Mouse (Mus musculus) gastrocnemius, adult 2 months (tissue): ENCODE data around the gene Ctu1. TPM values are rescaled to one million over a fixed set of nuclear protein-coding genes. Genes with fewer than 3 reads are reported as not detected.
"Not testable (repeated sequence)": the region's sequence is repeated elsewhere in the genome, so short reads cannot be mapped to it uniquely, and the experiment has no call there.

Source experiments
- DNase-seq: peaks from one replicate; pipeline ENCODE4 v3.0.0; 2022
- H3K27ac ChIP-seq: fragments of 200-600 bp; 2 replicates; pipeline ENCODE4 v1.8.1; 2022; ENCODE audit warnings: mild to moderate bottlenecking
- H3K4me3 ChIP-seq: fragments of 200-600 bp; 2 replicates; pipeline ENCODE4 v1.8.1; 2022; ENCODE audit warnings: mild to moderate bottlenecking, moderate library complexity
- CTCF ChIP-seq: fragments of 200-600 bp; IDR thresholded peaks from 2 replicates; pipeline ENCODE4 v1.8.1; 2022; ENCODE audit warnings: antibody characterized with exemption, mild to moderate bottlenecking, moderate library complexity
- intact Hi-C: fragments of 180-260 bp; cut with DNase I; formaldehyde crosslinking; loops from one replicate; pipeline ENCODE4 v1.15.1; 2025
- total RNA-seq, 2 experiments: library from RNA; stranded (reverse); gene quantifications; 2 replicates each; pipeline ENCODE4 v1.2.3; 2021

Ctu1 gene
- total RNA-seq, 2 experiments from 2014 or later, result 1.8 to 2.9 TPM

DNA sequence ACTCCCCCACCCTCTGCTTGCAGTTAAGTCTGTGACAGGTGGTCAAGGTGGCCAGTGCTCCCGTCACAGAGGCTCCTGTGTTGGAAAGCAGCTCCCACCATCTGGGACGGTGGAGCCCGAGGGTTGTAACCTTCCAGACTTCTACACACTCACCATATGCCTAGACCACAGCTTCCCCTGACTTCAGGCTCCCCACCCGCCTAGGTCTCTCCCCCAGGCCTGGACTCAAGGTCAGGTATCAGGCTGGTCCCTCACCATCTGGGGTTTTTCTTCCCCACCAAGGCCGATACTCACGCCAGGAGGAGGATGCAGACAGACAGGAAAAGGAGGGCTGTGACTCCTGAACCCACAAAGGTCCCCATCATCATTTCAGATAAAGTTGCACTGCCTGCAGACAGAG is 15.6 kb upstream of the Ctu1 start:
- no peak for DNase-seq
- TF ChIP-seq CTCF, result no peak
- Histone ChIP-seq H3K27ac (no peak overlapping the region), H3K4me3 (no peak overlapping the region)
- intact Hi-C loops, result no loop called here

- DNase-seq, result no peak
- intact Hi-C loops, result no loop called here
- H3K27ac ChIP-seq, result no peak within 1 kb of the TSS
- no peak for TF ChIP-seq CTCF
- peak within 1 kb of the TSS; percentile 11 for H3K4me3 ChIP-seq
Measured at GRCm38 (mm10) chr7:43660002-43660401, 11.8 kb upstream of the Ctu1 start, which contains the start of gene Siglece. Siglece (minus strand) TSS chr7:43660161.

GRCm38 (mm10) chr7:43662804-43663203 is 9.0 kb upstream of the Ctu1 start:
- intact Hi-C loops, result no loop called here
- H3K27ac ChIP-seq, result no peak overlapping the region
- DNase-seq, result no peak
- no peak overlapping the region for H3K4me3 ChIP-seq
- TF ChIP-seq CTCF, result no peak

GRCm38 (mm10) chr7:43667221-43667620 is 4.6 kb upstream of the Ctu1 start:
- H3K27ac ChIP-seq, DNase-seq, intact Hi-C loops, H3K4me3 ChIP-seq: not testable (repeated sequence)

DNA sequence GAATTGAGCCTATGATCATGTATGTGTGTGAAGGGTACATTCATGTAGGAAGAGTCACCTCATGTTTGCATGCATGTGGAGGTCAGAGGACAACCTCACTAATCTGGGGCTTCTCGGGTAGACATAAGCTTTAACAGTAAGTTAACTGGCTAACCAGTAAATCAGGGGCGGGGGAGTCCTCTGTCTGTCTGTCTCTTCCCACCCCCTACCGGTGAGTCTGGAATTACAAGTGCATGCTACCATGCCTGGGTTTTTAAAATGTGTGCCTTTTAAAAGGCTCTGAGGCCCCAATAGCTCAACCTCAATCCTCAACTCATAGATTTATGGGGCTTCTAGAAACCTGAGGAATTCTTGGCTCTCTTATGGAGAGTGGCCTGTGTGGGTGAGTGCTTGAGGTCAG is 3.2 kb upstream of the Ctu1 start:
- intact Hi-C loops, result no loop called here
- TF ChIP-seq CTCF, result peak; percentile 18; the same call in 1 of the 2 replicates
- no peak for DNase-seq

GRCm38 (mm10) chr7:43671064-43671808 is 580 bp upstream of the Ctu1 start:
- Histone ChIP-seq H3K4me3 (peak overlapping the region; percentile 95), H3K27ac (peak overlapping the region; percentile 92)
- no peak for DNase-seq
- intact Hi-C loops, result loop anchor here (2.0 to 10.0 kb wide), 2 partner anchors 90 to 386 kb away; no protein-coding TSS in a partner anchor
- TF ChIP-seq CTCF, result no peak

More for the DNA sequence above, 3.2 kb upstream of the Ctu1 start:
- H3K27ac ChIP-seq, result no peak overlapping the region
- H3K4me3 ChIP-seq, result no peak overlapping the region

DNA sequence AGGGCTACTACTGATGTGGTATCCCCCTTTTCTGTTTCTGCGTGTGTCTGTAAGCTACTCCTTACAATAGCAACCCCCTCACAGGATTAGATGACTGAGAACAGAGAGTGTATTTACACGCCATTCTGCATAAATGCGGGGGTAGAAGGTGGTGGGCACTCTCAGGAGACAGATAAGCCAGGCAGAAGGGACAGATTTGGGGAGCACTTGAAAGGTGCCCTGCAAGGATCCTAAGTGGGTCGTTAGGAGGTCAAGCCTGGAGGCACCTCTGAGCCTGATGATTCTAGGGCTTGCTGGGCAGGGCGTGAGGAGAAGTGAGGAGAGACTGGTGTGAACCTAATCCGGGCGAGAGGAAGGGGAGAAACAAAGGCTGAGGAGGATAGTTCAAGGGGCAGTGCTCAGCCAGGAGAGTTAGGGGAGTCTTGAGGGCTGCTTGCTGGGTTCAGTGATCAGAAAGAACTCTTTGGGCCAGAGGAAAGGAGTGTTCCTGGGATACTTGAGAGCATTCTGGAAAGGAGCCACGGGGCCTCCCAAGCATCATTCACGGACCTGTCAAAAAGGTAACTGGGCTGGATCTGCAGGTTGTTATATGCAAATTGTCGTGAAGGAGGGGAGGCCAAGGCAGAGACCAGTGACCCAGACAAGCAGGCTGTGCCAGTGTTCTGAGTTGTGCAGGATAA is 905 bp downstream of the Ctu1 start:
- H3K27ac ChIP-seq, result peak overlapping the region; percentile 92
- intact Hi-C loops, result loop anchor here (10.0 kb wide), 1 partner anchor 388 kb away; no protein-coding TSS in a partner anchor
- TF ChIP-seq CTCF, result no peak
- peak overlapping the region; percentile 95 for H3K4me3 ChIP-seq
- DNase-seq, result no peak

DNA sequence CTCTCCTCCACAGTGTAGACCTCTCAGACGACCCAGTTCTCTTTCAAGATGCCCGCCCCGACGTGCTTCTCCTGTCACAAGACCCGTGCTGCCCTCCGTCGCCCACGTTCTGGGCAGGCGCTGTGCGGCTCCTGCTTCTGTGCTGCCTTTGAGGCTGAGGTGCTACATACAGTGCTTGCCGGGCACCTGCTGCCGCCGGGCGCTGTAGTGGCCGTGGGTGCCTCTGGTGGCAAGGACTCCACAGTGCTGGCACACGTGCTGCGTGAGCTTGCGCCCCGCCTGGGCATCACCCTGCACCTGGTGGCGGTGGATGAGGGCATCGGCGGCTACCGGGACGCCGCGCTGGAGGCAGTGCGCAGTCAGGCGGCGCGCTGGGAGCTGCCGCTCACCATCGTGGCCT is 3.3 kb downstream of the Ctu1 start:
- no peak for TF ChIP-seq CTCF
- intact Hi-C loops, result loop anchor here (10.0 kb wide), 1 partner anchor 390 kb away; no protein-coding TSS in a partner anchor

DNA sequence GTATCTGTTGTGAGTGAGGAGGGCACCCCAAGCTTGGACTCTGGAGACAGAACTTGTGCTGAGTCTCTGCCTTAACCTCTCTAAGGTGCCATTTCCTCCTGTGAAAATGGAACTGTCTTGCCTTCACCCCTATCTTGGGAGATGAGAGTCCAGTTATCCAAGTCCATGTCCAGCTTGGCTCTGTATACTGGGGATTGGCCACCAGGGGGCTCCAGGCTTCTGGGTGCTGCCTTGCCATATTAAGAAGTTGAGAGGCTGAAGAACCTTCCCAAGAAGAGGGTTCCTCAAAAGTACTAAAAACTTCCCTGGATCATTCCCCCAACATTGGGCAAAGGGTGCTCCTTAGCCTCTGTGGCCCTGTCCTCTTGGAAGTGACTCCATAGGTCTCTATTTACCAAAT is 6.7 kb downstream of the Ctu1 start:
- TF ChIP-seq CTCF, result peak; percentile 72
- Histone ChIP-seq H3K27ac (no peak overlapping the region), H3K4me3 (no peak overlapping the region)
- peak; percentile 45 for DNase-seq
- intact Hi-C loops, result loop anchor here (10.0 kb wide), 1 partner anchor 394 kb away; no protein-coding TSS in a partner anchor

More for the DNA sequence above, 3.3 kb downstream of the Ctu1 start:
- Histone ChIP-seq H3K4me3 (no peak overlapping the region), H3K27ac (no peak overlapping the region)
- DNase-seq, result no peak

GRCm38 (mm10) chr7:43680960-43681359 is 9.1 kb downstream of the Ctu1 start:
- peak; percentile 57 for DNase-seq
- TF ChIP-seq CTCF, result peak; percentile 85
- intact Hi-C loops, result loop anchor here (5.0 kb wide), 2 partner anchors 101 to 211 kb away; partner anchors contain the start of gene Klk10

GRCm38 (mm10) chr7:43682511-43682910 is 10.7 kb downstream of the Ctu1 start:
- TF ChIP-seq CTCF, result peak; percentile 10; the same call in 1 of the 2 replicates
- not testable (repeated sequence) for H3K27ac ChIP-seq, DNase-seq, H3K4me3 ChIP-seq
- intact Hi-C loops, result loop anchor here (5.0 kb wide), 2 partner anchors 100 to 210 kb away; partner anchors contain the start of gene Klk10

More at GRCm38 (mm10) chr7:43680960-43681359, 9.1 kb downstream of the Ctu1 start:
- H3K27ac ChIP-seq, result no peak overlapping the region
- H3K4me3 ChIP-seq, result no peak overlapping the region

GRCm38 (mm10) chr7:43685088-43685487 is 13.3 kb downstream of the Ctu1 start:
- TF ChIP-seq CTCF, result no peak
- Histone ChIP-seq H3K4me3 (no peak overlapping the region; the same call in 1 of the 2 replicates), H3K27ac (peak overlapping the region; percentile 46; the same call in 1 of the 2 replicates)
- no peak for DNase-seq
- intact Hi-C loops, result no loop called here

DNA sequence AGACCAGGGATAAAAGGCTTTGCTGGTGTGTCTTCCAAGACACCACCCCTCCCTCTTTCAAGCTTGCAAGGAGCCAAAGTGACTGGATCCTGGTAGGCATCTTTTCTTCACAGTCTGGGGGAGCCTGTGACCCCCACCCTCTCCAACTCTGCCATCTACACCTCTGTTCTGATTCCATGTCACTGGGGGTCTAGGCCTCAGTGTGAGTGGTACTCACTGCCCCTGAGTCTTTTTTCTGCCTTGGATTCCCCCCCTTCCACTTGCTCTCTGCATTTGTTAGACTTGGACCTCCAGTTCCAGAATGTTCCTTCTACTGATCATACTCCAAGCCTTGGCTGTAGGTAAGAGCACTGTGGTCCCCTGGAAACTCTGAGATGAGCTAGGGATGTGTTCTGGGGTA is 18.3 kb downstream of the Ctu1 start, which contains the start of gene Klk14:
Gene Klk14, plus strand, starts transcription at position 301 of the 400 bp plus-strand sequence.
- no peak for DNase-seq
- intact Hi-C loops, result no loop called here
- no peak for TF ChIP-seq CTCF
- Histone ChIP-seq H3K4me3 (no peak within 1 kb of the TSS), H3K27ac (no peak within 1 kb of the TSS)
